Mouse (Mus musculus) liver, adult 2 months (tissue): Measurements from ENCODE around the gene Ctnnbl1. TPM values are rescaled to one million over a fixed set of nuclear protein-coding genes. Genes with fewer than 3 reads are reported as not detected.

Source experiments
- DNase-seq: peaks from one replicate; pipeline ENCODE4 v3.0.0-alpha.2; 2011; ENCODE audit warnings: low read depth, low spot score; ENCODE audit errors: extremely low read depth
- H3K27ac ChIP-seq: fragments of 200-500 bp; replicated peaks from 2 replicates; pipeline ENCODE4 v1.5.1; 2012; ENCODE audit warnings: low read depth, mild to moderate bottlenecking, control low read depth, inconsistent platforms, low read length; ENCODE audit not compliant: insufficient read depth
- H3K27me3 ChIP-seq: fragments of 200-500 bp; 2 replicates; pipeline ENCODE4 v1.6.1; 2012; ENCODE audit warnings: mild to moderate bottlenecking, moderate library complexity, low read length, inconsistent platforms; ENCODE audit not compliant: control insufficient read depth, insufficient read depth
- H3K36me3 ChIP-seq: fragments of 200-500 bp; 2 replicates; pipeline ENCODE4 v1.6.1; 2012; ENCODE audit warnings: low read length, inconsistent platforms; ENCODE audit not compliant: control insufficient read depth, insufficient read depth
- H3K4me1 ChIP-seq: fragments of 200-500 bp; 2 replicates; pipeline ENCODE4 v1.6.1; 2011; ENCODE audit warnings: low read length; ENCODE audit not compliant: control insufficient read depth, insufficient read depth
- H3K4me3 ChIP-seq: fragments of 200-500 bp; 2 replicates; pipeline ENCODE4 v1.5.1; 2011; ENCODE audit warnings: low read depth, mild to moderate bottlenecking, control low read depth, low read length, moderate library complexity; ENCODE audit not compliant: insufficient read depth
- H3K79me2 ChIP-seq: fragments of 200-500 bp; 2 replicates; pipeline ENCODE4 v1.6.1; 2012; ENCODE audit warnings: inconsistent platforms, mild to moderate bottlenecking, low read length, moderate library complexity; ENCODE audit not compliant: control insufficient read depth, insufficient read depth
- H3K9ac ChIP-seq: fragments of 200-500 bp; 2 replicates; pipeline ENCODE4 v1.6.1; 2012; ENCODE audit warnings: low read depth, mild to moderate bottlenecking, control low read depth, inconsistent platforms, low read length
- CTCF ChIP-seq: fragments of 200-500 bp; IDR thresholded peaks from 2 replicates; pipeline ENCODE4 v1.5.1; 2011; ENCODE audit warnings: low read depth, low read length, control low read depth
- POLR2A ChIP-seq: fragments of 200-500 bp; IDR thresholded peaks from 2 replicates; pipeline ENCODE4 v1.6.1; 2011; ENCODE audit warnings: low read length, control low read depth; ENCODE audit not compliant: insufficient read depth; ENCODE audit errors: extremely low read depth
- WGBS: fragments of 180-500 bp; shearing (Covaris S2); methylation state at CpG from one replicate; pipeline ENCODE4 v1.1.7; 2018; 5-methylcytosine and 5-hydroxymethylcytosine counted together
- polyA plus RNA-seq: library from polyadenylated mRNA; depleted of rRNA; stranded (reverse); fragments of >200 nt; gene quantifications from 2 replicates; pipeline ENCODE4 v1.2.3, GENCODE M21; 2012; rRNA removed
- total RNA-seq: library from RNA; depleted of rRNA; stranded (reverse); fragments of >200 nt; gene quantifications from 2 replicates; pipeline ENCODE4 v1.2.3, GENCODE M21; 2014; rRNA removed

The Ctnnbl1 gene
- total RNA-seq (14.4 and 15.2 TPM in 2 replicates), polyA plus RNA-seq (9.9 and 10.1 TPM in 2 replicates)

DNA sequence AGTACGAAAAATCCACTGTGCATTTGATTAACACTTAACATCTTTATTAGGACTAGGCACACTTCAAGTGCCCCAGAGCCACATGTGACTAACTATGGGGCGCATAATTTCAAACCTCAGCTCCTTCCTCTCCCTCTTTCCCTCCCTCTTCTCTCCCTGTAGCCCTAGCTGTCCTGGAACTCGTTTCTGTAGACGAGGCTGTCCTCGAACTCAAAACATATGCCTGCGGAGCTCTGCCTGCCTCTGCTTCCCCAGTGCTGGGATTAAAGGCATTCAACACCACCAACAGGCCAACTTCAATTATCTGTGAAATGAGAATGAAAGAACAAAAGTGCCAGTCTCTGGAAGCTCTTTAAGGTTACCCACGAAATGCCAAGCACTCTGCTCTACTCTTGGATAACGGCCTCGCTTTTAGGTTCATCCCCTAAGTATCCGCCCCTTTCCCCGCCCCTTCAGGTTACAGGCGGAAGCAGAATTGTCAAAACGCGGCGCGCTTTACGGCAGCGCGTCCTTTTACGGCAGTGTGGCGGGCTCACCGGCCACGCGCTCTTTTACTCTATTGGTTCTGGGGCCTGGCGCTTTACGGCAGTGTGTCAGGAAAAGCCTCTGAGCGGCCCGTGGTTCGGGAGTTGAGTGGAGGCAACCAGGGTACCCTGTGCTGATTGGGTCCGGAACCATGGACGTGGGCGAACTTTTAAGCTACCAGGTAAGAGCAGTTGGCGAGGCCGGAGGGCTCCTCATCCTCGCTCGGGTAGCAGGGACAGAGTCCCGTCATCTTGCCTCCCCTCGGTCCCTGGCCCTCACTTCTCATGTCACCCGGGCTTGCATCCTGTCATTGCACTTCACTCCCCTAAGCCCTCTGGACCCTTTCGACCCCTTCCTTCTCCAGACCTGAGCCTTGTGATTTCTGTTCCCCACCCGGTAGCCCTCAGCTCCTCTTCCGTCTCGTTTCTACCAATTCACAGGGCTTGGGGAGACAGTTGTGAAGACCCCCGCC lies at the start of gene Ctnnbl1:
Ctnnbl1 (plus strand) TSS at position 548 of the 997 bp plus-strand sequence.
- whole genome bisulfite sequencing = 10% methylated on average over 44 of the region's 44 CpGs
- no peaks in the 10 kb centered on the region for H3K27me3 ChIP-seq
- H3K4me1 ChIP-seq = peaks cover 3% of the 10 kb centered on the region
- H3K36me3 ChIP-seq = no peaks in the 10 kb centered on the region
- peaks cover 12% of the 10 kb centered on the region; the same call in 1 of the 2 replicates for H3K79me2 ChIP-seq
- peak within 1 kb of the TSS; percentile 90 for H3K4me3 ChIP-seq
- peak; percentile 90 for DNase-seq
- peak within 1 kb of the TSS; percentile 80 for H3K9ac ChIP-seq
- H3K27ac ChIP-seq = no peak within 1 kb of the TSS
- no peak for TF ChIP-seq CTCF
- TF ChIP-seq POLR2A = peak; percentile 69; the same call in 1 of the 2 replicates

DNA sequence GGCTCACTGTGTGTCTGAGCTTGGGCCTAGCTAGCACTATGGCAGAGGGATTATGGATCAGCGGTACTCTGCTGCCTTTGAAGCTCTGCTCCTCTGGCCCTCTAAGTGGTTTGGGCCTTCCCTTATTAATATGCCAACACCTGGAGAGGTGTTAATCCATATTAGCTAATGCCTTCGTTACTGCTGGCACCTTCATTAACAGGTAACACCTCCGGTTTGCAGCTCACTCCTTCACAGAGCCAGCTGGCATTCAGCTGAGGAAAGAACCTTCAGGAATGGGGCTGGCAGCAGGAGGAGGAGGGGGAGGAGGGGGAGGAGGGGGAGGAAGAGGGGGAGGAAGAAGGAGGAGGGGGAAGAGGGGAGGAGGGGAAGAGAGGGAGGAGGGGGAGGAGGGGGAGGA lies 49.7 kb upstream of the Ctnnbl1 start:
- TF ChIP-seq CTCF (no peak), POLR2A (no peak)
- Histone ChIP-seq H3K79me2 (no peaks in the 10 kb centered on the region), H3K4me1 (no peaks in the 10 kb centered on the region), H3K9ac (no peak overlapping the region), H3K36me3 (no peaks in the 10 kb centered on the region), H3K27ac (no peak overlapping the region), H3K4me3 (no peak overlapping the region), H3K27me3 (no peaks in the 10 kb centered on the region; the same call in 1 of the 2 replicates)
- no peak for DNase-seq
- 52% methylated on average over 3 of the region's 3 CpGs for WGBS

DNA sequence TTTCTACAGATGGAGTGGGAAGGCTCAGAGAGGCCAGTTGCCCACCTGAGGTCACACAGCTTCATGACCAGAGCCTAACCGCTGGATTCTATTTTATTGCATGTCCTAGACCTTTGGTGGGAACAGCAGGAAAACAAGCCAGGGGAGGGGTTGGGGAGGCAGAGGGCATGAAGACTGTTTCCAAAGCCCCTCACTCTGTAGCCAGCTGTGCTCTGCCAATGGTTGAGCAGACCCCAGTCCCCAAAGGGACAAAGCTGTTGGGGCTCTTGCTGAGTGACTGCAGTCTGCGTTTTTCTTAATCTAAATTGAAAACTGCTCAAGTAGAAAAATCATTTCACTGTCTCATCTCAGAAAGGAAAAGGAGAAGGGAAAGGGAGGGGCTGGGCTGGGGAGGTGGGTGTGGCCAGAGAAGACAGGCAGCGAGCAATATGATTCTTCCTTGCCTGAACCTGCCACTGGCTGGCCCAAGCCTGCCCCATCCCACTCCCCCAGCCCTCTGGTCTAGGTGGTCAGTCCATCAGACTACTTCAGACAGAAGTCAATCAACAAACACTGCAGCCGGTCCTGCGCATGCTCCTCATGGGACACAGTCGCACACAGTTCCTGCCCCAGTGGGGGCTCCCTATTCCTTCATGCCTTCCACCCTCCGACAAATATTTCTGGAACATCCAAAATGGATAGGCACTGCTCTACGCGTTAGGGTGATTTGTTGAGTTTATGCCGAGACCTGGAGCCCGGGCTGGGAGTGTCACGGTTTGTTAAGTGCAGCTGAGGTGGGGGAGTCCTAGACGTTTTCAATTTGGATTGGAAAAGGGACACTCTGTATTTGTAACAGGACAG lies 45.7 kb upstream of the Ctnnbl1 start:
- Histone ChIP-seq H3K4me1 (no peaks in the 10 kb centered on the region), H3K4me3 (no peak overlapping the region), H3K27me3 (no peaks in the 10 kb centered on the region; the same call in 1 of the 2 replicates), H3K79me2 (no peaks in the 10 kb centered on the region), H3K27ac (no peak overlapping the region), H3K36me3 (no peaks in the 10 kb centered on the region), H3K9ac (no peak overlapping the region)
- DNase-seq = no peak
- TF ChIP-seq CTCF = no peak
- WGBS = 74% methylated on average over 13 of the region's 13 CpGs

DNA sequence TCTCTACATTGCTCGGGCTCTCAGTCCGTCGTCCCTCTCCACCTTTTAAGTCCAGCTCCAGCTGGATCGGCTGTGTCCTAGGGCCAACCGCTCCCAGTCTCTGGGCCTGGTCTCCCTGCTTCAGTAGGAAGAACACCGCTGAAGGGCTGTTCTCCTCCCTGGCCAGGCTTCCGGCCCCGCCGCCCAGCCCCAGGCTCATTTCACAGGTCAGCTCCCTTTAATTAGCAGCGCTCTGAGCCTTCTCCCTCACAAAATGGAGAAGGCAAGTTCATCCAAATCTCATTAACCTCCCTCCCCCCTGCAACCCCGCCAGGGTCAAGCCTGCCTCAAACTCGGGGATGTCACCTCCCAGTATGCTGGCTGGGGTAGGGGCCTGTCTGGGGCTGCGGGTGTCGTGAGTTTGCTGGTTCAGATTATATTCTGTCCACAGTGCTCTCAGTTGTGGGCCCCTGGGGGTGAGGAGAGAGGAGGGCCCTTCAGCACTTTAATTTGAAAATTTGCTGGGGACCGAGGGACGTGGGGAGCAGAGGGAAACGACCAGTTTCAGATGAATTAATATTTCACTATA lies 44.8 kb upstream of the Ctnnbl1 start:
- Histone ChIP-seq H3K79me2 (no peaks in the 10 kb centered on the region), H3K27ac (no peak overlapping the region), H3K4me1 (no peaks in the 10 kb centered on the region), H3K27me3 (no peaks in the 10 kb centered on the region; the same call in 1 of the 2 replicates), H3K36me3 (no peaks in the 10 kb centered on the region), H3K9ac (no peak overlapping the region), H3K4me3 (no peak overlapping the region)
- peak; percentile 6 for DNase-seq
- TF ChIP-seq CTCF = no peak
- no peak for TF ChIP-seq POLR2A
- WGBS = 33% methylated on average over 17 of the region's 17 CpGs

DNA sequence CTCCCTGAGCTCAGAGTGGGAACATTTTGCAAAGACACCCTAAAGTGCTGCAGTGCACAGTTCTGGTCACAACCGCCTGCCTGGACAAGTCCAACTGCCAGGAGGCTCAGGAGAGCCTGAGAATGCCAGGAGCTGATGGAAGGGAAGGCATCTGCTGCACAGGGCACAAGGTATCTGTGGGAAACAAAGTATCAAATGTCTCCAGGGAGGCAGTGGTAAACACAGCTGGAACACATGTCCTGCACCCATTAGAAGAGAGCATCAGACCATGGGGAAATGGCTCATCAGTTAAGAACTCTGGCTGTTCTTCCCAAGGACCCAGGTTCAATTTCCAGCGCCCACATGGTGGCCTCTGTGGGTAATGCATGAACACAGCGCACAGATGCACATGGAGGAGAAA lies 43.6 kb upstream of the Ctnnbl1 start:
- TF ChIP-seq CTCF (no peak), POLR2A (no peak)
- Histone ChIP-seq H3K27me3 (no peaks in the 10 kb centered on the region; the same call in 1 of the 2 replicates), H3K27ac (no peak overlapping the region), H3K4me1 (no peaks in the 10 kb centered on the region), H3K4me3 (no peak overlapping the region), H3K36me3 (no peaks in the 10 kb centered on the region), H3K79me2 (no peaks in the 10 kb centered on the region), H3K9ac (no peak overlapping the region)
- no peak for DNase-seq
- 82% methylated on average over 3 of the region's 3 CpGs for WGBS
